Mouse (Mus musculus) bone marrow macrophage, adult 2 months (primary cell): Measurements from ENCODE around the gene Zfp281.

Experiments
- CTCF ChIP-seq: IDR thresholded peaks from 2 replicates; pipeline ENCODE4 v1.5.1; 2012; ENCODE audit warnings: low read depth, mild to moderate bottlenecking, low read length, moderate library complexity
- POLR2A ChIP-seq: IDR thresholded peaks from 2 replicates; pipeline ENCODE4 v1.6.1; 2012; ENCODE audit warnings: mild to moderate bottlenecking, low read depth, low read length, borderline replicate concordance

DNA sequence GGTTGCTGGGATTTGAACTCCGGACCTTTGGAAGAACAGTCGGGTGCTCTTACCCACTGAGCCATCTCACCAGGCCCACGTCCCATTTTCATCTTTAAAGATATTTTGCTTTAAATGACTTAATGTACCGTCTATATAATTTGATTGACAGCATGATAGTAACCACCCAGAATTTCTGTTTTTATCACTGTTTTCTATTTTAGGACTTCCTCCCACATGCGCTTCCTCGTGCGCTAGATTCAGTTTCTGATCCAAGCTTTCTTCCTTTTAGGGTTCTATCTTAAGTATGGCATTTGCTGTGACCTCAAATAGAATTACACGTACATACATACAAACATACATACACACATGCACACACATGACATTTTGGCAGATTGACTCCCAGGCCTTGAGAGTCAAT lies 42.9 kb upstream of the Zfp281 start:
- TF ChIP-seq POLR2A (no peak), CTCF (no peak)
